Mouse (Mus musculus): ENCODE results near the gene Utrn. TPM values are rescaled to one million over a fixed set of nuclear protein-coding genes. Genes with fewer than 3 reads are reported as not detected.

Utrn gene
- polyA plus RNA-seq, 1 experiment from 2014 or later, result 67.0 TPM

DNA sequence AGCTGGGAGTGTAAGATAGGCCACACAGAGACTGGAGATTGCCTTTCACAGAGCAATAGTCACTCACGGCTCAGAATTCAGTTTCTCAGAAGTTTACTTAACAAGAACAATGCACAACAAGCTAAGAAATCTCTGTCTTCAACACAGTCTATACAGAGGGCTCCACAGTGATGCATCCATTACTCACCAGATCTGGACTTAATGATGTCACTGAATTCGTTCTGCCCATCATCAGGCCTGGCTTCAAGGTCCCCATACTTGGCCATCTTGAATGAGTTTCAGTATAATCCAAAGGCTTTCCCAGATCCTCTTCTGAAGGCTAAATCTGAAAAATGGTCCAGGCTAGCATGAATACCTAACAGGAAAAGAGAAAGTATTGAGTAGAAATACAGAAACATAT is 7.8 kb downstream of the Utrn start:
- no peak for ATAC-seq (ENCODE audit: insufficient number of reproducible peaks, insufficient read depth, low FRiP score, low read depth)
- Histone ChIP-seq H3K4me1 (ENCODE audit: control insufficient read depth in 2 of 2, insufficient read depth in 2 of 2, low read length in 2 of 2) (peaks cover 12 to 36% of the 10 kb centered on the region in 2 experiments), H3K36me3 (ENCODE audit: control insufficient read depth, insufficient read depth, low read length) (peaks cover 22% of the 10 kb centered on the region), H3K9me3 (ENCODE audit: control insufficient read depth, low read length) (no peaks in the 10 kb centered on the region), H3K27ac (replicated peaks in 1 of 2; ENCODE audit: control insufficient read depth in 1 of 2, insufficient read depth in 1 of 2, low read depth in 2 of 2, low read length in 2 of 2) (no peak overlapping the region), H3K4me2 (ENCODE audit: low read length) (no peak overlapping the region), H3K4me3 (ENCODE audit: control insufficient read depth in 1 of 2, insufficient read depth in 1 of 2, low read depth in 1 of 2, low read length in 2 of 2) (no peak overlapping the region), H3K27me3 (ENCODE audit: control insufficient read depth, insufficient read depth, low read length) (no peaks in the 10 kb centered on the region), H3K9ac (ENCODE audit: low read length) (no peak overlapping the region)
- WGBS, result 85% methylated on average over 2 of the region's 2 CpGs

DNA sequence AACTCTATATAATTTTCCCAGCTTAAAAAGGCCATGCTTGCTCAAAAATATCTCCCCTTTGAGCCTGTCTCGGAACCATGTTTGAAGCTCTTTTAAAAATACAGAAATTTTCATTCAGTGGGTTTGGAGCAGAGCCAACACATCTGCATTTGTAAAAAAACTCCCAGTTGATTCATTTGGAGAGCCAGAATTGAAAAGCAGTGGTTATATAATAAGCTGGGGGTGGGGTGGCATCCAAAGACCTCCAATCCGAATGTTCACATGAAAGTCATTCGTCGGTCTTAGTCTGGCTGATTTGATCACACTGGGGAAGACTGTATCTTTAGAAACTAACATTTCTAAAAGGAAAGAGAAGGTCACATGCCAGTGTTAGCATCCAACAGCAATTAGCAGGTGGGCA is 8.4 kb downstream of the Utrn start:
- Histone ChIP-seq H3K4me1 (ENCODE audit: control insufficient read depth in 2 of 2, insufficient read depth in 2 of 2, low read length in 2 of 2) (peaks cover 12 to 35% of the 10 kb centered on the region in 2 experiments), H3K9ac (ENCODE audit: low read length) (no peak overlapping the region), H3K27ac (replicated peaks in 1 of 2; ENCODE audit: control insufficient read depth in 1 of 2, insufficient read depth in 1 of 2, low read depth in 2 of 2, low read length in 2 of 2) (no peak overlapping the region), H3K4me3 (ENCODE audit: control insufficient read depth in 1 of 2, insufficient read depth in 1 of 2, low read depth in 1 of 2, low read length in 2 of 2) (no peak overlapping the region), H3K4me2 (ENCODE audit: low read length) (no peak overlapping the region), H3K36me3 (ENCODE audit: control insufficient read depth, insufficient read depth, low read length) (peaks cover 22% of the 10 kb centered on the region), H3K9me3 (ENCODE audit: control insufficient read depth, low read length) (no peaks in the 10 kb centered on the region), H3K27me3 (ENCODE audit: control insufficient read depth, insufficient read depth, low read length) (no peaks in the 10 kb centered on the region)
- WGBS, result 86% methylated on average over 4 of the region's 4 CpGs
- no peak for ATAC-seq (ENCODE audit: insufficient number of reproducible peaks, insufficient read depth, low FRiP score, low read depth)

DNA sequence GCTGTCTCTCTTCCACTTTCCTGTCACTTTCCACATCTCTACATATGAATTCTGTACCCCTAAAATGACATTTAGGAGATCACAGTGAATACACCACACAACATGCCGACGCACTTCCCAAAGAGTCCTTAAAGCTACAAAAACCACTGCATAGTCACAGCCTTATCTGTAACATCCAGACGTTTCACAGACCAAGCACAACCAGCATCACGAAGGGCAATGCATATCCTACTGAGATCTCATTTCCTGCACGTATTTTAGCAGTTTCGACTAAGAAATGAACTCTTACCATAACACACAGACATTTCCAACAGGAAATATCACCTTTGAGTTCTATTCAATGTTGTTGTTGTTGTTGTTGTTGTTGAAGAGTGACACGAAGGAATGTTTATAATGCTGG is 8.8 kb downstream of the Utrn start:
- Histone ChIP-seq H3K4me3 (ENCODE audit: control insufficient read depth in 1 of 2, insufficient read depth in 1 of 2, low read depth in 1 of 2, low read length in 2 of 2) (no peak overlapping the region), H3K4me1 (ENCODE audit: control insufficient read depth in 2 of 2, insufficient read depth in 2 of 2, low read length in 2 of 2) (peaks cover 14 to 38% of the 10 kb centered on the region in 2 experiments), H3K27me3 (ENCODE audit: control insufficient read depth, insufficient read depth, low read length) (no peaks in the 10 kb centered on the region), H3K27ac (replicated peaks in 1 of 2; ENCODE audit: control insufficient read depth in 1 of 2, insufficient read depth in 1 of 2, low read depth in 2 of 2, low read length in 2 of 2) (no peak overlapping the region), H3K4me2 (ENCODE audit: low read length) (no peak overlapping the region), H3K9ac (ENCODE audit: low read length) (no peak overlapping the region), H3K36me3 (ENCODE audit: control insufficient read depth, insufficient read depth, low read length) (peaks cover 22% of the 10 kb centered on the region), H3K9me3 (ENCODE audit: control insufficient read depth, low read length) (no peaks in the 10 kb centered on the region)
- 62% methylated on average over 7 of the region's 7 CpGs for WGBS
- no peak for ATAC-seq (ENCODE audit: insufficient number of reproducible peaks, insufficient read depth, low FRiP score, low read depth)

DNA sequence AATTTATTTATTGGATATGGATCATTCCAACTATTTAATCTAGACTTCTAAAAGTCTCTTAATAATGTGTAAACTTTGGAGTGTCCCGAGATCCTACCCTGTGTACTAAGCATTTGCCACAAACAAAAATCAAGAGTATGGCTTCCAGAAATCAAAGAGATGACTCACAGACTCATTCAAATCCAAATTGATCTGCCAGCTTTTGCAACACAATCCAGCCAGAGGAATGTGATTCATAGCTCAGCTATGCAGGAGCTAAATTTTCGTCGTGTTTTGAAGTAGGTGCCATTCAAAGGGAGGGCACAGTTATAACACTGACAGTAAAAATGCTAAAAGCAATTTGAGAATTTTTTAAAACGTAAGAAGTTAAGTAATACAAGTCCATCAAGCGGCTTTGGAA is 11.1 kb downstream of the Utrn start:
- no peak overlapping the region for H3K9ac ChIP-seq (ENCODE audit: low read length)
- H3K4me3 ChIP-seq (ENCODE audit: control insufficient read depth in 1 of 2, insufficient read depth in 1 of 2, low read depth in 1 of 2, low read length in 2 of 2), result no peak overlapping the region
- no peaks in the 10 kb centered on the region for H3K9me3 ChIP-seq (ENCODE audit: control insufficient read depth, low read length)
- H3K4me2 ChIP-seq (ENCODE audit: low read length), result no peak overlapping the region
- H3K27me3 ChIP-seq (ENCODE audit: control insufficient read depth, insufficient read depth, low read length), result no peaks in the 10 kb centered on the region
- H3K4me1 ChIP-seq (ENCODE audit: control insufficient read depth in 2 of 2, insufficient read depth in 2 of 2, low read length in 2 of 2), result peaks cover 23 to 50% of the 10 kb centered on the region in 2 experiments
- no peak overlapping the region for H3K27ac ChIP-seq (replicated peaks in 1 of 2; ENCODE audit: control insufficient read depth in 1 of 2, insufficient read depth in 1 of 2, low read depth in 2 of 2, low read length in 2 of 2)
- WGBS, result 42% methylated on average over 5 of the region's 5 CpGs
- ATAC-seq (ENCODE audit: insufficient number of reproducible peaks, insufficient read depth, low FRiP score, low read depth), result no peak
- peaks cover 22% of the 10 kb centered on the region for H3K36me3 ChIP-seq (ENCODE audit: control insufficient read depth, insufficient read depth, low read length)

DNA sequence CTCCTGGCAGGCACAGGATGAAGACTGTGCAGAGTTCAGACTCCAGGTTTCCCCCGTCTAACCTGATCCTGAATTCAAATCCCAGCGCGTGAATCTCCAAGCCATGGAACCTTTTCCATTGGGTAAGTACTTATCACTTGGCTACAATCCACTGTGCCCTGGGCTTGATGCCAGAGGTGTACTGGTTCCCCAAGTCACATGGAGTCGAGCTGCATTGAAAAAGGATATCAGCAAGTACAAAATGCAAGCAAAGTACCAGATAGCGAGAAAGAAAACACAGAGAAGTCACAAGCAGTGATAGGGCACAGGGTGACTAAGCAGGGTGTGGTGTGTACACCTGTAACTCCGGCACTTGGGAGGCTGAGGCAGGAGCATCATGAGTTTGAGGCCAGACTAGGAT is 14.9 kb downstream of the Utrn start:
- Histone ChIP-seq H3K9me3 (ENCODE audit: control insufficient read depth, low read length) (no peaks in the 10 kb centered on the region), H3K4me3 (ENCODE audit: control insufficient read depth in 1 of 2, insufficient read depth in 1 of 2, low read depth in 1 of 2, low read length in 2 of 2) (no peak overlapping the region), H3K9ac (ENCODE audit: low read length) (no peak overlapping the region), H3K36me3 (ENCODE audit: control insufficient read depth, insufficient read depth, low read length) (no peaks in the 10 kb centered on the region), H3K27ac (replicated peaks in 1 of 2; ENCODE audit: control insufficient read depth in 1 of 2, insufficient read depth in 1 of 2, low read depth in 2 of 2, low read length in 2 of 2) (peak overlapping the region in 1 of 2 experiments; percentile 31; a peak in 2 of 4 replicates), H3K27me3 (ENCODE audit: control insufficient read depth, insufficient read depth, low read length) (no peaks in the 10 kb centered on the region), H3K4me1 (ENCODE audit: control insufficient read depth in 2 of 2, insufficient read depth in 2 of 2, low read length in 2 of 2) (peaks cover 22 to 55% of the 10 kb centered on the region in 2 experiments), H3K4me2 (ENCODE audit: low read length) (no peak overlapping the region)
- WGBS, result 27% methylated on average over 6 of the region's 6 CpGs
- peak; percentile 29; the same call in 1 of the 2 replicates for ATAC-seq (ENCODE audit: insufficient number of reproducible peaks, insufficient read depth, low FRiP score, low read depth)

DNA sequence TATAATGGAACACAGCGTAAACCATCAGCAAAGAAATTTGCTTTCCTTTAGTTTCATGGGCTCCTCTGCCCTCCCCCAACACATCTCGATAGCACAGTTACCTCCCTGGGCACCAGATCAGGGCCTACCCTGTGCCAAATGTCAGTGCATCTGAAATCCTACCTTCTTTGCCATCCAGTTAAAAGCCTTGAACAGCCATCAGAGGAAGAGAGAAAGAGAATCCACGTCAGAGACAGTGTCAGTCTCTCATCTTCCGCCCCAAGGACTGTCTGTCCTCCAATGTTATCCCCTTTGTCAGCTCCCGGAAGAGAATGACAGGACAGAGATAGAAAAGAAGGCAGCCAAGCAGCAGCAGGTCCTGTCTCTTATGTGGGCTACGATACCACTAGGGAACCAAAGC is 15.4 kb downstream of the Utrn start:
- no peak overlapping the region for H3K4me2 ChIP-seq (ENCODE audit: low read length)
- no peak overlapping the region for H3K4me3 ChIP-seq (ENCODE audit: control insufficient read depth in 1 of 2, insufficient read depth in 1 of 2, low read depth in 1 of 2, low read length in 2 of 2)
- ATAC-seq (ENCODE audit: insufficient number of reproducible peaks, insufficient read depth, low FRiP score, low read depth), result no peak
- H3K4me1 ChIP-seq (ENCODE audit: control insufficient read depth in 2 of 2, insufficient read depth in 2 of 2, low read length in 2 of 2), result peaks cover 22 to 53% of the 10 kb centered on the region in 2 experiments
- H3K27ac ChIP-seq (replicated peaks in 1 of 2; ENCODE audit: control insufficient read depth in 1 of 2, insufficient read depth in 1 of 2, low read depth in 2 of 2, low read length in 2 of 2), result peak overlapping the region in 1 of 2 experiments; percentile 51; a peak in 2 of 4 replicates
- no peak overlapping the region for H3K9ac ChIP-seq (ENCODE audit: low read length)
- H3K9me3 ChIP-seq (ENCODE audit: control insufficient read depth, low read length), result no peaks in the 10 kb centered on the region
- no peaks in the 10 kb centered on the region for H3K36me3 ChIP-seq (ENCODE audit: control insufficient read depth, insufficient read depth, low read length)
- no peaks in the 10 kb centered on the region for H3K27me3 ChIP-seq (ENCODE audit: control insufficient read depth, insufficient read depth, low read length)
- 58% methylated on average over 6 of the region's 6 CpGs for WGBS

DNA sequence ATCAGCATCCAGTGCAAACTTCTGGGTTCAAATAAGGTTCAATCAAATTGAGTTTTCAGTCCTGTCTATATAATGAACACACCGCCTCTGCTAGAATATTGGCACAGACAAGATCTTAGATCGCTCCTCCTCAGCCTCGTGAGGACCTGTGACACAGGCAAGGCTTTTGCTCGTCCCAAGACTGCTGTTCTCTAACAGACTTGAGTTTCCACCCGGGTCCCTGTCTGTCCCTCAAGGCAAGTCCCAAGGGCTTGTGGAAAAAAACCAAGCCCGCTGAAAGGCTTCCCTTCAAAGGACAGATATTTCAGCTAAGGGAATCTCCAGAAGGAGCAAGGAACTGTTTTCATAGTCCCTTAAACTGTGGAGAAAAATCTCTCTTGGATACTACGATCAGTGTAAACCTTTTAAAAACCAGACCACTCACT is 16.0 kb downstream of the Utrn start:
- peaks cover 17 to 48% of the 10 kb centered on the region in 2 experiments for H3K4me1 ChIP-seq (ENCODE audit: control insufficient read depth in 2 of 2, insufficient read depth in 2 of 2, low read length in 2 of 2)
- 72% methylated on average over 7 of the region's 7 CpGs for WGBS
- H3K36me3 ChIP-seq (ENCODE audit: control insufficient read depth, insufficient read depth, low read length), result no peaks in the 10 kb centered on the region
- H3K4me2 ChIP-seq (ENCODE audit: low read length), result no peak overlapping the region
- no peaks in the 10 kb centered on the region for H3K27me3 ChIP-seq (ENCODE audit: control insufficient read depth, insufficient read depth, low read length)
- no peak overlapping the region for H3K9ac ChIP-seq (ENCODE audit: low read length)
- 0 out of 4 replicates have a peak overlapping the region, but pooled peaks of 1 of the 2 experiments have one; percentile 51 for H3K27ac ChIP-seq (replicated peaks in 1 of 2; ENCODE audit: control insufficient read depth in 1 of 2, insufficient read depth in 1 of 2, low read depth in 2 of 2, low read length in 2 of 2)
- no peak for ATAC-seq (ENCODE audit: insufficient number of reproducible peaks, insufficient read depth, low FRiP score, low read depth)
- no peaks in the 10 kb centered on the region for H3K9me3 ChIP-seq (ENCODE audit: control insufficient read depth, low read length)
- H3K4me3 ChIP-seq (ENCODE audit: control insufficient read depth in 1 of 2, insufficient read depth in 1 of 2, low read depth in 1 of 2, low read length in 2 of 2), result no peak overlapping the region

Measured in heart, embryonic 14.5 days (tissue).